Mouse (Mus musculus) gastrocnemius, adult 18-20 months (tissue): ENCODE measurements at regions not wholly inside any gene's neighbourhood (a gene's known extent, or its start where the extent isn't known, plus 50 kb on each side); places are given as distances from the start of the nearest gene placed in this dataset.

Experiments used
- DNase-seq: peaks from one replicate; pipeline ENCODE4 v3.0.0; 2021; ENCODE audit warnings: low spot score

GRCm38 (mm10) chr13:42589607-42590006, 90.8 kb upstream of the Phactr1 start:
- no peak for DNase-seq

DNA sequence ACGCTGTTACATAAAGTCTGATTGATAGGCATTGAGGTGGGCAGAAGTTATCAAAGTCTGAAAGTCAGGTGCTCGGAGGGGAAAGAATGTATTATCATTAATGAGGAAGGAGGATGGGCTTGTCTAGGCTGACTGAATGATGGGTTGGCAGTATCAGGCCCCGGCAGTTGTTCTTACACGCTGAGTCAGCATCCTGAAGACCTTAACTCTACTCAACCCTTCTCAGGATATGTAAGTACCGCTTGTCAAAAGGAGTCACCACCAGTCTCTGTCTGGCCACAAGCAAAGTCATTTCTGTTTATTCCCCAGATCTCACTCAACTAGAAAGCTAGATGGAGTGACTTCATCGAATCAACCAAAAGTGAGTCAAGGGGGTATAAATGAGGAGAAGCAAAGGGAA, 90.0 kb upstream of the Phactr1 start:
- no peak for DNase-seq

DNA sequence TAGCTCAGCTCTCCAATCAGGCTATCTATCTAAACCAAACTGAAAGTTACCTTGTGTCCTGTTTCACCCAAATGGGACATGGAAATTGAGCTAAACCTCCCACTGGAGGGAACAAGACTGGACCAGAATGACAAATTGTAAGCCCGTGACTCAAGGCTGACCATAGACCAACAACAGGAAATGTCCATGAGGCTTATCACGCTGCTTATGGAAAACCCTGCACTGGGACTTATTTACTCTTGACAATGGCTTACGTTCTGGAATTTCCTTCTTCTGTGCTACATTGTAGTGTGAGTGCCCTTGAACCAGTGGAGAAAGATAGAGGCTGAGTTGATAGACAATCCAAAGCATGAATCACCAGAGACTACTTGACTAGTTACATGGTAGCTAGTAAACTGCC, 87.5 kb upstream of the Phactr1 start:
- DNase-seq = no peak

- no peak for DNase-seq
These were observed 86.8 kb upstream of the Phactr1 start for GRCm38 (mm10) chr13:42593488-42594170.

DNA sequence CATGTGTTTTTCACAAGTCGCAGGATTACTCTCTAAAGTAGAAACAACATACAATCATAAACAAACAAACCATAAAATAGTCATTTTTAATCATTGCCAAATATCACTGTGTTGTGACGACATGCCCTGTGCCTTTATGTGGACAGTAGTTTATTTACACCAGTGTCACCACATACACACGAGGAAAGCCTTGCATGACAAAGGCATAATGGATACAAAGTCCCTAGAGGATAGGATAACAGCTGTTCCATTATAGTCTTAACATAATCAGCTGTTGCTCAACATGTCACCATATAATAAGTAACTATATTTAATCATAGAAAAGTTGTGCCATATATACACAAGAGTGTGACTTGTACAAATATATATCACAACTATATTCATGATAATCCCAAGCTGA, 85.2 kb upstream of the Phactr1 start:
- no peak for DNase-seq

GRCm38 (mm10) chr13:42597781-42598180, 82.6 kb upstream of the Phactr1 start:
- DNase-seq = no peak

GRCm38 (mm10) chr13:42603308-42603707, 77.1 kb upstream of the Phactr1 start:
- no peak for DNase-seq

GRCm38 (mm10) chr13:42607735-42608134, 72.7 kb upstream of the Phactr1 start:
- DNase-seq = no peak

GRCm38 (mm10) chr13:42608963-42609362, 71.5 kb upstream of the Phactr1 start:
- DNase-seq = no peak

DNA sequence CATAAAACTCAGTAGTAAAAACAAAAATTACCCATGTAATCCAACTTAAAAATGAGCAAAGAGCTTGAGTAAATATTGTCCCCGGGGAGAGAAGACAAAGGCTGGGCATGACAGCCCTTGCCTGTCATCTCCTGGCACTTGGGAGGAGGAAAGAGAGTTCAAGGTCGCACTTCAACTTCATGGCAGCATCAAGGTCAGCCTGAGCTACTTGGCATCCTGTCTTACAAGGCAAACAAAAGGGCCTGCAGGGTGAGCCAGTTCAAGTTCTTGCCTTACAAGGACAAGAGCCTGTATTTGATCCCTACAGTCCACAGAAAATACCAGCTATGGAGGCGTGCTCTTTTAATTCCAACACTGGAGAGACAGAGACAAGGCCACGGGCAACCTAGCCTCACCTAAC, 67.1 kb upstream of the Phactr1 start:
- no peak for DNase-seq

GRCm38 (mm10) chr13:42615826-42616225, 64.6 kb upstream of the Phactr1 start:
- DNase-seq = no peak

- no peak for DNase-seq
These were observed 63.2 kb upstream of the Phactr1 start for GRCm38 (mm10) chr13:42617225-42617624.

- no peak for DNase-seq
These were observed 62.6 kb upstream of the Phactr1 start for GRCm38 (mm10) chr13:42617844-42618243.

DNA sequence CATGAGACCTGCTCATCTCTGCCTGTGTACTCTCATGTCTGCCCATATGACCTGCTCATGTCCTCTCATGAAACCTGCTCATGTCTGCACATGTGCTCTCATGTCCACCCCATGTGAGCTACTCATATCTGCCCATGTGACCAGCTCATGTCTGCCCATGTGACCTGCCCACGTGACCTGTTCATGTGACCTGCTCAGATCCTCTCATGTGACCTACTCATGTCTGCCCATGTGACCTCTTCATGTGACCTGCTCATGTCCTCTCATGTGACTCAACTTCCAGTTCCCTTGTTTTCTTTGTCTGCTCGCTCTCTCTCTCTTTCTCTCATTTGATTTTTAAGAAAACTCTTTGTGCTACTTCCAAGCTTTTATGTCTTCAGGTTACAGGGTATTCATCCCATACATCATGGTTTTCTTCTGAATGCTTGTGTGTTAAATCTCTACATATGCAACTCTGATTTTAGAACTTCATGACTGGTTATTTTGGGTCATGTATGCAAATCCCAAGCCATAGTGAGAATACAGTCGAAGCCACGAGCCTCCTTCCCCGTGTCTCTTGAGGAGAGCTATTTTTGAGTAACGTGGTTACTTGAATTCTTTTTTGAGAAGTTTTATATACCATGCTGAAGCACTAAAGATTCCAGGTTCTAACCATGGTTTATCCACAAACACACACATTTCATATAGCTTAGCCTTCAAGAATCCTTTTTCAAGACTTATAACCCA, 60.7 kb upstream of the Phactr1 start:
- DNase-seq = no peak

- no peak for DNase-seq
These were observed 56.9 kb upstream of the Phactr1 start for GRCm38 (mm10) chr13:42623491-42623890.
